ENCODE assay signal across 7 mouse cellular contexts in genomic region chr3:36688874-36689273, GRCm38 (mm10). TPM values are rescaled to one million over a fixed set of nuclear protein-coding genes. Genes with fewer than 3 reads are reported as not detected.
DNase-seq lines count a peak whose midpoint lies in the region; ATAC-seq and TF ChIP-seq lines count a peak whose summit lies in the region.

No protein-coding gene starts in this region.

- H3K79me2 ChIP-seq in heart, adult 2 months (replicated peaks; ENCODE audit: control insufficient read depth, insufficient read depth, low read length), result no peaks in the 10 kb centered on the region

- peak; percentile 55 for TF ChIP-seq CTCF in bone marrow macrophage, adult 2 months (IDR thresholded peaks at IDR 0.05; ENCODE audit: low read depth, low read length)
- TF ChIP-seq CTCF in heart, adult 2 months (IDR thresholded peaks at IDR 0.05), result peak; percentile 79

- intact Hi-C loops in heart, adult 2 months (cut with DNase I), result loop anchor here (2.0 to 5.0 kb wide), 2 partner anchors 63 to 146 kb away; no protein-coding TSS in a partner anchor

- peak overlapping the region; percentile 82 for H3K4me2 ChIP-seq in limb, embryonic 12.5 days
- H3K4me2 ChIP-seq in midbrain, embryonic 15.5 days, result peak overlapping the region; percentile 60

- no peaks in the 10 kb centered on the region for H3K36me3 ChIP-seq in heart, adult 2 months (ENCODE audit: control insufficient read depth, insufficient read depth, low read length)
- no peaks in the 10 kb centered on the region for H3K36me3 ChIP-seq in limb, embryonic 12.5 days
- H3K36me3 ChIP-seq in midbrain, embryonic 15.5 days (replicated peaks), result no peaks in the 10 kb centered on the region

- H3K27ac ChIP-seq in bone marrow macrophage, adult 2 months (ENCODE audit: insufficient read depth, low read depth, low read length), result no peak overlapping the region
- peak overlapping the region; percentile 68 for H3K27ac ChIP-seq in heart, adult 2 months
- H3K27ac ChIP-seq in limb, embryonic 12.5 days, result no peak overlapping the region
- 0 out of 2 replicates have a peak overlapping the region, but pooled peaks have one; percentile 69 for H3K27ac ChIP-seq in midbrain, embryonic 15.5 days

- H3K27me3 ChIP-seq in heart, adult 2 months (ENCODE audit: control insufficient read depth, insufficient read depth, low read length), result peaks cover 9% of the 10 kb centered on the region
- peaks cover 37% of the 10 kb centered on the region for H3K27me3 ChIP-seq in limb, embryonic 12.5 days
- 0 out of 2 replicates have a peak, but pooled peaks cover 2% of the 10 kb centered on the region for H3K27me3 ChIP-seq in midbrain, embryonic 15.5 days (replicated peaks)

- H3K9ac ChIP-seq in heart, adult 2 months (ENCODE audit: low read depth, low read length), result peak overlapping the region; percentile 45; the same call in 1 of the 2 replicates
- H3K9ac ChIP-seq in limb, embryonic 12.5 days (replicated peaks), result no peak overlapping the region; the same call in 1 of the 2 replicates
- peak overlapping the region; percentile 24; the same call in 1 of the 2 replicates for H3K9ac ChIP-seq in midbrain, embryonic 15.5 days

- peak overlapping the region; percentile 41 for H3K4me3 ChIP-seq in bone marrow macrophage, adult 2 months (ENCODE audit: insufficient read depth, low read length)
- peak overlapping the region; percentile 47 for H3K4me3 ChIP-seq in heart, adult 2 months
- H3K4me3 ChIP-seq in limb, embryonic 12.5 days (replicated peaks), result peak overlapping the region; percentile 68
- peak overlapping the region; percentile 64 for H3K4me3 ChIP-seq in midbrain, embryonic 15.5 days

- TF ChIP-seq POLR2A in bone marrow macrophage, adult 2 months (IDR thresholded peaks at IDR 0.05; ENCODE audit: borderline replicate concordance, low read depth, low read length), result no peak
- 0 out of 2 replicates have a peak, but pooled peaks have one; percentile 11 for TF ChIP-seq POLR2A in heart, adult 2 months (IDR thresholded peaks at IDR 0.05; ENCODE audit: insufficient read depth, low read depth, low read length)

- ATAC-seq in limb, embryonic 12.5 days (ENCODE audit: insufficient number of reproducible peaks, insufficient read depth, low FRiP score, low TSS enrichment, low read depth), result peak; percentile 23; the same call in 1 of the 2 replicates
- ATAC-seq in midbrain, embryonic 15.5 days (replicated peaks), result peak; percentile 70

- WGBS in heart, adult 2 months, result 3% methylated on average over 21 of the region's 21 CpGs
- 3% methylated on average over 21 of the region's 21 CpGs for WGBS in limb, embryonic 12.5 days
- WGBS in midbrain, embryonic 15.5 days, result 4% methylated on average over 21 of the region's 21 CpGs

- DNase-seq in embryo, embryonic 9.5 days (ENCODE audit: extremely low spot score), result peak; percentile 86
- DNase-seq in heart, adult 2 months, result peak; percentile 65 to 77
- DNase-seq in kidney, adult 11 months, result peak; percentile 40
- DNase-seq in spleen, postnatal 36 days (ENCODE audit: low spot score in 2 of 2), result peak; percentile 11 to 15

- TF ChIP-seq EP300 in heart, adult 2 months (IDR thresholded peaks at IDR 0.05; ENCODE audit: insufficient read depth, low read depth, low read length), result no peak

- no peaks in the 10 kb centered on the region for H3K9me3 ChIP-seq in limb, embryonic 12.5 days
- H3K9me3 ChIP-seq in midbrain, embryonic 15.5 days, result no peaks in the 10 kb centered on the region

- H3K4me1 ChIP-seq in bone marrow macrophage, adult 2 months (ENCODE audit: control insufficient read depth, insufficient read depth, low read length), result peaks cover 4% of the 10 kb centered on the region; the same call in 1 of the 2 replicates
- H3K4me1 ChIP-seq in heart, adult 2 months (ENCODE audit: control insufficient read depth, insufficient read depth, low read length), result no peaks in the 10 kb centered on the region
- H3K4me1 ChIP-seq in limb, embryonic 12.5 days (replicated peaks), result peaks cover 4% of the 10 kb centered on the region; the same call in 1 of the 2 replicates
- H3K4me1 ChIP-seq in midbrain, embryonic 15.5 days, result peaks cover 15% of the 10 kb centered on the region

RNA-seq across cellular contexts. Expression of gene Trpc3, which starts 1.1 kb away (rescaled TPM):
- polyA plus RNA-seq in bone marrow macrophage, adult 2 months (2012; ENCODE audit: insufficient read depth, insufficient read length, missing spikeins), result not detected in 2 replicates
- total RNA-seq in heart, adult 2 months (2021), result 1 to 10 TPM; 5.9 to 7.5 TPM
- 5.1 and 9.7 TPM in 2 replicates for polyA plus RNA-seq in heart, adult 2 months (2012; rRNA removed)
- 3.4 and 6.4 TPM in 2 replicates for polyA plus RNA-seq in limb, embryonic 12.5 days (2016; fragmentation: Nextera tagmentation; extraction: Ambion mirVana)
- polyA plus RNA-seq in midbrain, embryonic 15.5 days (2015; fragmentation: Nextera tagmentation; extraction: Ambion mirVana), result 7.9 and 8.8 TPM in 2 replicates

Comparison
In these comparisons a context has a peak if more than half of its experiments do, and no peak if none do; other contexts are left out.
1. H3K27ac ChIP-seq: peak in heart, adult 2 months (single experiment) and midbrain, embryonic 15.5 days (single experiment); none in bone marrow macrophage, adult 2 months (single experiment) and limb, embryonic 12.5 days (single experiment).
2. DNase-seq: peak in every context shown above with its lines; median percentile 86 in embryo, embryonic 9.5 days; 71 in heart, adult 2 months; 40 in kidney, adult 11 months; 13 in spleen, postnatal 36 days.
3. Peak in every context shown above with its lines, with median percentiles within 50 percentile points of each other: H3K4me3 ChIP-seq.